Mouse (Mus musculus): ENCODE data around the gene Ubxn11. TPM values are rescaled to one million over a fixed set of nuclear protein-coding genes. Genes with fewer than 3 reads are reported as not detected.

Gene Ubxn11
- total and polyA plus RNA-seq, 3 experiments, result 6.0 to 38.8 (median 18.8) TPM

DNA sequence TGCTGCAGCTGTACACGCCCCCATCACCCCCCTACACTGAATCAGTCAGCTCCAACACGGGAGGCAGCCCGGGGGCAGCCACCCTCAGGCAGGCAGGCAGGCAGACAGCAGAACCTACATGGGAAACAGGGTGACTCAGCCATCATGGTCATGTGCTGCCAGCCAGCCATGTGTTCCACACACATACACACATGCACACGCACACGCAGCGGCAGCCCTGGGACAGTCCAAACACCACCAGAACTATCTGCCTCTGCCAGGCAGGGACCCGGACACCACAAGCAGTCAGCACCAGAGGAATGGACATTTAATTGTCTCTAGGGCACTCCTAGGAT, 24.7 kb downstream of the Ubxn11 start:
- peak; percentile 23; the same call in 1 of the 2 replicates for TF ChIP-seq POLR2A (IDR thresholded peaks at IDR 0.05; ENCODE audit: low read depth, low read length)
- no peak for TF ChIP-seq POLR2AphosphoS2 (IDR thresholded peaks at IDR 0.05; ENCODE audit: low read depth, low read length)
- no peak for TF ChIP-seq TBP (conservative IDR thresholded peaks at IDR 0.05; ENCODE audit: low read depth, low read length)
- Histone ChIP-seq H3K27me3 (replicated peaks) (no peaks in the 10 kb centered on the region), H3K27ac (ENCODE audit: insufficient read depth, low read depth) (0 out of 2 replicates have a peak overlapping the region, but pooled peaks have one; percentile 2), H3K36me3 (replicated peaks in 1 of 2; ENCODE audit: control insufficient read depth in 1 of 2, insufficient read depth in 1 of 2, low read length in 1 of 2) (peaks cover 24 to 58% of the 10 kb centered on the region in 2 experiments), H3K4me2 (ENCODE audit: insufficient read depth, low read depth, poor library complexity, severe bottlenecking) (peak overlapping the region; percentile 85; the same call in 1 of the 2 replicates), H3K79me2 (replicated peaks; ENCODE audit: control insufficient read depth, extremely low read depth, insufficient read depth, poor library complexity, severe bottlenecking) (peaks cover 6% of the 10 kb centered on the region; the same call in 1 of the 2 replicates), H3K4me1 (ENCODE audit: control insufficient read depth in 1 of 2, insufficient read depth in 2 of 2) (peaks cover 27 to 62% of the 10 kb centered on the region in 2 experiments), H3K9ac (ENCODE audit: insufficient read depth, low read depth) (no peak overlapping the region), H3K9me3 (replicated peaks; ENCODE audit: low read length) (no peaks in the 10 kb centered on the region), H3K4me3 (replicated peaks in 1 of 3; ENCODE audit: low read depth in 2 of 3, low read length in 2 of 3, poor library complexity in 1 of 3) (peak overlapping the region in 1 of 3 experiments; percentile 84)
- in situ Hi-C loops (cut with MboI; ENCODE audit: low pct_ligation_motif_present, low pct_unique_long_range_greater_than_20kb, low sequenced_read_pairs) (loop anchor here (5.0 kb wide), 1 partner anchor 35 kb away; no protein-coding TSS in a partner anchor), dilution Hi-C loops (cut with MboI; ENCODE audit: extremely low pct_ligation_motif_present, extremely low pct_unique_long_range_greater_than_20kb, low sequenced_read_pairs) (no loop called here)
- no peak for DNase-seq (ENCODE audit: extremely low read depth)

DNA sequence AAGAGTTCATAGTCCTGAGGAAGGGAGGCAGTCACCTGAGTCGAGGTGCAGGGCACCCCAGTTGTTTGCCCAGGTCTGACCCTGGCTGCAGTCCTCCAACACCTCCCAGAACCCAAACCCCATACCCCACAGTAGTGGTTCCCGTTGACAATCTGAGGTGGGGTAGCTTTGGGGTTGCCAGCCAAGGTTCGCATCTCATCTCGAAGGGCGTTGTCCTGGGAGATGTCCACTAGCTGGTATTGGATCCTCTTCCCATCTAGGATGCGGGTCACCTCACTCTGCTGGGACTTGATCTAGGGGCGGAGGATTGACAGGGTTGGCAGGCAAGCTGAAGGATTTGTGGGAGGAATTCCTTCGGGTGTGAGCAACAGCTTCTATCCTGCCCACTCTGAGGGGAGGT, 25.4 kb downstream of the Ubxn11 start:
- dilution Hi-C loops (cut with MboI; ENCODE audit: extremely low pct_ligation_motif_present, extremely low pct_unique_long_range_greater_than_20kb, low sequenced_read_pairs), result no loop called here
- H3K27ac ChIP-seq (ENCODE audit: insufficient read depth, low read depth), result 0 out of 2 replicates have a peak overlapping the region, but pooled peaks have one; percentile 2

GRCm38 (mm10) chr4:134128221-134128982, 26.0 kb downstream of the Ubxn11 start, which contains the start of gene Sh3bgrl3:
TSS of gene Sh3bgrl3 (minus strand) at chr4:134128789.
- Histone ChIP-seq H3K27me3 (replicated peaks) (no peaks in the 10 kb centered on the region), H3K27ac (ENCODE audit: insufficient read depth, low read depth) (peak within 1 kb of the TSS; percentile 32), H3K4me2 (ENCODE audit: insufficient read depth, low read depth, poor library complexity, severe bottlenecking) (peak within 1 kb of the TSS; percentile 91), H3K9ac (ENCODE audit: insufficient read depth, low read depth) (peak within 1 kb of the TSS; percentile 91), H3K79me2 (replicated peaks; ENCODE audit: control insufficient read depth, extremely low read depth, insufficient read depth, poor library complexity, severe bottlenecking) (peaks cover 6% of the 10 kb centered on the region; the same call in 1 of the 2 replicates), H3K36me3 (replicated peaks in 1 of 2; ENCODE audit: control insufficient read depth in 1 of 2, insufficient read depth in 1 of 2, low read length in 1 of 2) (peaks cover 27 to 70% of the 10 kb centered on the region in 2 experiments), H3K9me3 (replicated peaks; ENCODE audit: low read length) (no peaks in the 10 kb centered on the region), H3K4me1 (ENCODE audit: control insufficient read depth in 1 of 2, insufficient read depth in 2 of 2) (peaks cover 26 to 51% of the 10 kb centered on the region in 2 experiments), H3K4me3 (replicated peaks in 1 of 3; ENCODE audit: low read depth in 2 of 3, low read length in 2 of 3, poor library complexity in 1 of 3) (peak within 1 kb of the TSS; percentile 70 to 95 (median 84))
- DNase-seq (ENCODE audit: extremely low read depth), result peak; percentile 78
- dilution Hi-C loops (cut with MboI; ENCODE audit: extremely low pct_ligation_motif_present, extremely low pct_unique_long_range_greater_than_20kb, low sequenced_read_pairs), result no loop called here
- in situ Hi-C loops (cut with MboI; ENCODE audit: low pct_ligation_motif_present, low pct_unique_long_range_greater_than_20kb, low sequenced_read_pairs), result loop anchor here (5.0 kb wide), 1 partner anchor 36 kb away; no protein-coding TSS in a partner anchor
- no peak for TF ChIP-seq GABPA (IDR thresholded peaks at IDR 0.05; ENCODE audit: insufficient replicate concordance, low read depth, low read length)
- peak; percentile 79 for TF ChIP-seq NRF1 (IDR thresholded peaks at IDR 0.05; ENCODE audit: low read depth, low read length)
- TF ChIP-seq CTCF (conservative IDR thresholded peaks at IDR 0.05 in 1 of 2, IDR thresholded peaks at IDR 0.05 in 1 of 2; ENCODE audit: low read depth in 2 of 2, low read length in 2 of 2), result no peak
- TF ChIP-seq ZNF384 (IDR thresholded peaks at IDR 0.05; ENCODE audit: low read depth, low read length), result no peak
- TF ChIP-seq CHD2 (IDR thresholded peaks at IDR 0.05; ENCODE audit: low read length), result peak; percentile 22; the same call in 1 of the 2 replicates
- 0 out of 2 replicates have a peak, but pooled peaks have one; percentile 38 for TF ChIP-seq E2F4 (IDR thresholded peaks at IDR 0.05; ENCODE audit: insufficient replicate concordance, low read depth, low read length)
- TF ChIP-seq ZKSCAN1 (IDR thresholded peaks at IDR 0.05; ENCODE audit: borderline replicate concordance, low read depth, low read length), result no peak
- TF ChIP-seq EP300 (IDR thresholded peaks at IDR 0.05; ENCODE audit: low read length), result no peak
- TF ChIP-seq MEF2A (IDR thresholded peaks at IDR 0.05; ENCODE audit: borderline replicate concordance, low read depth, low read length), result no peak; the same call in 1 of the 2 replicates
- TF ChIP-seq POLR2A (IDR thresholded peaks at IDR 0.05; ENCODE audit: low read depth, low read length), result peak; percentile 85
- 0 out of 2 replicates have a peak, but pooled peaks have one; percentile 54 for TF ChIP-seq TBP (conservative IDR thresholded peaks at IDR 0.05; ENCODE audit: low read depth, low read length)
- TF ChIP-seq MAZ (IDR thresholded peaks at IDR 0.05; ENCODE audit: low read depth, low read length), result 0 out of 2 replicates have a peak, but pooled peaks have one; percentile 34
- TF ChIP-seq SMC3 (IDR thresholded peaks at IDR 0.05; ENCODE audit: low read depth, low read length), result no peak
- peak; percentile 39 for TF ChIP-seq HCFC1 (IDR thresholded peaks at IDR 0.05; ENCODE audit: low read depth, low read length)
- TF ChIP-seq JUN (IDR thresholded peaks at IDR 0.05; ENCODE audit: insufficient read depth, low read depth, low read length), result no peak
- peak; percentile 83 for TF ChIP-seq SIN3A (IDR thresholded peaks at IDR 0.05; ENCODE audit: low read length)
- no peak for TF ChIP-seq BHLHE40 (IDR thresholded peaks at IDR 0.05; ENCODE audit: low read depth, low read length)
- TF ChIP-seq IRF4 (IDR thresholded peaks at IDR 0.05; ENCODE audit: low read depth, low read length), result peak; percentile 35; the same call in 1 of the 2 replicates
- TF ChIP-seq RAD21 (IDR thresholded peaks at IDR 0.05; ENCODE audit: low read depth, low read length), result no peak
- peak; percentile 41; the same call in 1 of the 2 replicates for TF ChIP-seq TCF12 (IDR thresholded peaks at IDR 0.05; ENCODE audit: low read depth, low read length)

More for the DNA sequence above, 25.4 kb downstream of the Ubxn11 start:
- peaks cover 27 to 55% of the 10 kb centered on the region in 2 experiments for H3K4me1 ChIP-seq (ENCODE audit: control insufficient read depth in 1 of 2, insufficient read depth in 2 of 2)
- H3K4me2 ChIP-seq (ENCODE audit: insufficient read depth, low read depth, poor library complexity, severe bottlenecking), result peak overlapping the region; percentile 85
- no peaks in the 10 kb centered on the region for H3K9me3 ChIP-seq (replicated peaks; ENCODE audit: low read length)
- H3K27me3 ChIP-seq (replicated peaks), result no peaks in the 10 kb centered on the region
- in situ Hi-C loops (cut with MboI; ENCODE audit: low pct_ligation_motif_present, low pct_unique_long_range_greater_than_20kb, low sequenced_read_pairs), result loop anchor here (5.0 kb wide), 1 partner anchor 35 kb away; no protein-coding TSS in a partner anchor
- peak overlapping the region; percentile 91 for H3K9ac ChIP-seq (ENCODE audit: insufficient read depth, low read depth)
- DNase-seq (ENCODE audit: extremely low read depth), result no peak
- H3K4me3 ChIP-seq (replicated peaks in 1 of 3; ENCODE audit: low read depth in 2 of 3, low read length in 2 of 3, poor library complexity in 1 of 3), result peak overlapping the region; percentile 70 to 95 (median 84)
- TF ChIP-seq CHD2 (IDR thresholded peaks at IDR 0.05; ENCODE audit: low read length) (no peak), POLR2AphosphoS2 (IDR thresholded peaks at IDR 0.05; ENCODE audit: low read depth, low read length) (peak; percentile 19; the same call in 1 of the 2 replicates), RCOR1 (conservative IDR thresholded peaks at IDR 0.05; ENCODE audit: low read depth, low read length) (no peak)
- peaks cover 27 to 65% of the 10 kb centered on the region in 2 experiments for H3K36me3 ChIP-seq (replicated peaks in 1 of 2; ENCODE audit: control insufficient read depth in 1 of 2, insufficient read depth in 1 of 2, low read length in 1 of 2)
- peaks cover 6% of the 10 kb centered on the region; the same call in 1 of the 2 replicates for H3K79me2 ChIP-seq (replicated peaks; ENCODE audit: control insufficient read depth, extremely low read depth, insufficient read depth, poor library complexity, severe bottlenecking)

Measured in CH12.LX (cell line).